Mouse (Mus musculus) liver, embryonic 15.5 days (tissue): ENCODE measurements around the gene Hist2h2ab. TPM values are rescaled to one million over a fixed set of nuclear protein-coding genes. Genes with fewer than 3 reads are reported as not detected.
A peak's percentile ranks its signal among the peaks of the same experiment; 100 is the strongest.
"Not testable (repeated sequence)": the region's sequence is repeated elsewhere in the genome, so short reads cannot be mapped to it uniquely, and the experiment has no call there.

Source experiments
- ATAC-seq: fragments of 200-750 bp; cut with Nextera tagmentation; 2 replicates; pipeline ENCODE4 v1.8.0; 2017; ENCODE audit warnings: moderate number of reproducible peaks, mild to moderate bottlenecking, moderate library complexity; ENCODE audit not compliant: insufficient read depth
- H3K27ac ChIP-seq: fragments of 300-500 bp; sonication (generic); replicated peaks from 2 replicates; pipeline ENCODE4 v1.5.1; 2015; ENCODE audit warnings: mild to moderate bottlenecking, inconsistent platforms
- H3K27me3 ChIP-seq: fragments of 300-500 bp; sonication (generic); 2 replicates; pipeline ENCODE4 v1.6.1; 2015; ENCODE audit warnings: mild to moderate bottlenecking, inconsistent platforms
- H3K36me3 ChIP-seq: fragments of 300-500 bp; sonication (generic); replicated peaks from 2 replicates; pipeline ENCODE4 v1.6.1; 2015; ENCODE audit warnings: moderate library complexity, mild to moderate bottlenecking, inconsistent platforms
- H3K4me1 ChIP-seq: fragments of 300-500 bp; sonication (generic); replicated peaks from 2 replicates; pipeline ENCODE4 v1.6.1; 2015; ENCODE audit warnings: inconsistent platforms
- H3K4me2 ChIP-seq: fragments of 300-500 bp; sonication (generic); 2 replicates; pipeline ENCODE4 v1.6.1; 2015; ENCODE audit warnings: moderate library complexity, mild to moderate bottlenecking, inconsistent platforms
- H3K4me3 ChIP-seq: fragments of 300-500 bp; sonication (generic); replicated peaks from 2 replicates; pipeline ENCODE4 v1.5.1; 2015; ENCODE audit warnings: mild to moderate bottlenecking, inconsistent platforms
- H3K9ac ChIP-seq: fragments of 300-500 bp; sonication (generic); 2 replicates; pipeline ENCODE4 v1.6.1; 2015; ENCODE audit warnings: moderate library complexity, mild to moderate bottlenecking, inconsistent platforms
- H3K9me3 ChIP-seq: fragments of 300-500 bp; sonication (generic); replicated peaks from 2 replicates; pipeline ENCODE4 v1.6.1; 2016; ENCODE audit warnings: inconsistent platforms
- WGBS: fragments of 180-500 bp; shearing (Covaris S2); methylation state at CpG from one replicate; pipeline ENCODE4 v1.1.7; 2015; ENCODE audit warnings: mixed read lengths; ENCODE audit not compliant: insufficient replicate concordance; 5-methylcytosine and 5-hydroxymethylcytosine counted together
- microRNA-seq: library from miRNA; unstranded; fragments of <30 nt; microRNA quantifications from one replicate; pipeline ENCODE4, GENCODE M21; 2016
- polyA plus RNA-seq: library from polyadenylated mRNA; unstranded; fragments of >200 nt; fragmentation: Nextera tagmentation; extraction: Ambion mirVana; gene quantifications from 2 replicates; pipeline ENCODE4 v1.2.1, GENCODE M21; 2015

The Hist2h2ab gene
- polyA plus RNA-seq, 1 experiment from 2014 or later: 0.58 TPM

GRCm38 (mm10) chr3:96263558-96264403 lies 44.1 kb downstream of the Hist2h2ab start:
- Histone ChIP-seq H3K27me3 (no peaks in the 10 kb centered on the region), H3K9ac (peak overlapping the region; percentile 70), H3K27ac (peak overlapping the region; percentile 100), H3K9me3 (no peaks in the 10 kb centered on the region), H3K4me1 (peaks cover 55% of the 10 kb centered on the region), H3K4me3 (peak overlapping the region; percentile 64), H3K36me3 (no peaks in the 10 kb centered on the region), H3K4me2 (peak overlapping the region; percentile 80)
- 5% methylated on average over 27 of the region's 27 CpGs for WGBS
- ATAC-seq: no peak

DNA sequence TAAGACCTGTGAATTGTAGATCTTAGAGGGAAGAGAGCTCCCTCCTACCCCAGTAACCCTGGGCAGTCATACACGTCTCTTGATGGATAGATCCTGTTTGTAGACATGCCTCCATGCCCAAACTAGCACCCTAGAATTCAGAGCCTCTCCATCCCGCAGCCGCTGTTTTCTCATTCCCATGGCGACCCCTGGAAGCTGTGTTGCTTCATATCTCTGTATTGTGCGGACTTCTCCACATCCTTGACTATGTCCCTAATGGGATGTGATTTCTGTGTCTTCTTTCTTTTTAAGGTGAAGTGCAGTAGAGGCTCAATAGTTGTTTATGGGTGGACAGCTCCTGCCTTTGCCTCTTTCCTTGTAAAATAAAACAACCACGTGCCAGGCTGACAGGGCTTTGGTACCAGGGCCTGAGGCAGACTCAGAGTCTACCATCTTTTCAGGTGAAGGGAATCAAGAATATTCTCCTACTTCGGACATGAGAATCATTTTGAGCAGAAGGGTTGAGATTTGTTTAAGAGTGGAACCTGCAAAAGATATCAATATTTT lies 44.8 kb downstream of the Hist2h2ab start:
- peak overlapping the region; percentile 70 for H3K9ac ChIP-seq
- peak overlapping the region; percentile 80 for H3K4me2 ChIP-seq
- peak overlapping the region; percentile 100 for H3K27ac ChIP-seq
- no peaks in the 10 kb centered on the region for H3K9me3 ChIP-seq
- no peaks in the 10 kb centered on the region for H3K36me3 ChIP-seq
- 55% methylated on average over 7 of the region's 7 CpGs for WGBS
- H3K4me1 ChIP-seq: peaks cover 55% of the 10 kb centered on the region
- no peaks in the 10 kb centered on the region for H3K27me3 ChIP-seq
- peak overlapping the region; percentile 64 for H3K4me3 ChIP-seq
- no peak for ATAC-seq

DNA sequence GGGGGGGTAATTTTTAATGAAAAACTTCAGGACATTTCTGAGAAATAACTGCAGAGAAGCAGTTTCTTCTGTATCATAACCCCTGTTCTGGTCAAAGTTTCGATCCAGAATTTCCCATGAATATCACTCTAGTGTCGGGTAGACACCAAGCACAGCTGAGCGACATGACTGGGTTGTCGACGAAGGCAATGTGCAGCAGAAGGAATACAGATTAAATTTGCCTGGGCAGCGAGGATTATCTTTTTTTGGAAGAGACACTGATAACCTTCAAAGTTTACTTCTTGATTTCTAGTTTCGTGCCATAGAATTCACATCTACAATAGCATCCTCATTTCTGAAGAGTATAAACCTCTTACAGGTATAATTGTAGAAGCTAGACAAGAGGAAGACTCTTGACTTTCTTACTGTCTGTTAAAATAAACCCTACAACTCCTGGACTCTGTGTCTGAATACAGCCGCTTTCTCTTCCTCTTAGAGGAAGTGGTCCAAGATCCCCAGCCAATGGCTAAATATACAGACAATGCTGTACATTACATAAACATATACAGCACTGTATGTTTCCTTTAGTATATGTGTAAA lies 46.6 kb downstream of the Hist2h2ab start:
- H3K27ac ChIP-seq: peak overlapping the region; percentile 75
- H3K36me3 ChIP-seq: no peaks in the 10 kb centered on the region
- peak overlapping the region; percentile 16; the same call in 1 of the 2 replicates for H3K4me2 ChIP-seq
- peaks cover 59% of the 10 kb centered on the region for H3K4me1 ChIP-seq
- H3K9me3 ChIP-seq: no peaks in the 10 kb centered on the region
- no peak for ATAC-seq
- peak overlapping the region; percentile 4 for H3K9ac ChIP-seq
- no peaks in the 10 kb centered on the region for H3K27me3 ChIP-seq
- 45% methylated on average over 8 of the region's 8 CpGs for WGBS
- H3K4me3 ChIP-seq: no peak overlapping the region

DNA sequence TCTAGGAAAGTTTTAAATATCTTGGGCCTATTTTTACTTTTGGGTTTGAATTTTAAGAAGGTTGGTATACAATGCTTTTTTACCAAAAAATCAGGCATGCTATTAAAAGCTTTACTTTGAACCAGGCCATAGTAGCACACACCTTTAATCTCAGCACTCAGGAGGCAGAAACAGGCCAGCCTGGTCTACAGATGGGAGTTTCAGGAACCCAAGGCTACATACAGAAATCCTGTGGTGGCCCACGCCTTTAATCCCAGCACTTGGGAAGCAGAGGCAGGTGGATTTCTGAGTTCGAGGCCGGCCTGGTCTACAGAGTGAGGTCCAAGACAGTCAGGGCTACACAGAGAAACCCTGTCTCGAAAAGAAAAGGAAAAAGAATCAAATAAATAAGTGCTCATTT lies 47.9 kb downstream of the Hist2h2ab start:
- Histone ChIP-seq H3K4me1 (peaks cover 46% of the 10 kb centered on the region), H3K9ac (peak overlapping the region; percentile 54; the same call in 1 of the 2 replicates), H3K27me3 (no peaks in the 10 kb centered on the region), H3K4me3 (peak overlapping the region; percentile 45), H3K9me3 (no peaks in the 10 kb centered on the region), H3K27ac (peak overlapping the region; percentile 91), H3K4me2 (peak overlapping the region; percentile 61), H3K36me3 (no peaks in the 10 kb centered on the region)
- 68% methylated on average over 4 of the region's 4 CpGs for WGBS
- ATAC-seq: no peak

GRCm38 (mm10) chr3:96268051-96268775 lies 48.5 kb downstream of the Hist2h2ab start, which contains the start of gene Hist2h3b:
Gene Hist2h3b (plus strand): TSS chr3:96268654.
- peak within 1 kb of the TSS; percentile 66 for H3K4me3 ChIP-seq
- no peaks in the 10 kb centered on the region for H3K27me3 ChIP-seq
- no peaks in the 10 kb centered on the region for H3K9me3 ChIP-seq
- 20% methylated on average over 30 of the region's 30 CpGs for WGBS
- peak within 1 kb of the TSS; percentile 100 for H3K27ac ChIP-seq
- H3K9ac ChIP-seq: peak within 1 kb of the TSS; percentile 74
- peak within 1 kb of the TSS; percentile 70 for H3K4me2 ChIP-seq
- H3K4me1 ChIP-seq: peaks cover 46% of the 10 kb centered on the region
- H3K36me3 ChIP-seq: no peaks in the 10 kb centered on the region
- peak; percentile 35 for ATAC-seq

DNA sequence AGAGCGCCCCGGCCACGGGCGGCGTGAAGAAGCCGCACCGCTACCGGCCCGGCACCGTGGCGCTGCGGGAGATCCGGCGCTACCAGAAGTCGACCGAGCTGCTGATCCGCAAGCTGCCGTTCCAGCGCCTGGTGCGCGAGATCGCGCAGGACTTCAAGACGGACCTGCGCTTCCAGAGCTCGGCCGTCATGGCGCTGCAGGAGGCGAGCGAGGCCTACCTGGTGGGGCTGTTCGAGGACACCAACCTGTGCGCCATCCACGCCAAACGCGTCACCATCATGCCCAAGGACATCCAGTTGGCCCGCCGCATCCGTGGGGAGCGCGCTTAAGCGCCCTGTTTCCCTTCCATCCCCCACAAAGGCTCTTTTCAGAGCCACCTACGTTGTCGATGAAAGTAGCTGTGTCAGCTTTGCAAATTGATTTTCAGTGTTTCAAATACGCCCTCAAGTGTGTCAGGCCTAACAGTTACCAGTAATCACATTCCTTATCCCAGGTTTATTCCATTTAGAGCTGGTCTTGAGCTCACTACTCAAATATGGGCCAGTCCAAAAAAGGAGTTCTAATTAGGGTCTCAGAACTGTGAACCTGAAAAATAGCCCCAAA lies 49.2 kb downstream of the Hist2h2ab start:
- H3K9me3 ChIP-seq, H3K36me3 ChIP-seq, H3K27me3 ChIP-seq: not testable (repeated sequence)
- peak overlapping the region; percentile 74 for H3K9ac ChIP-seq
- 0% methylated on average over 18 of the region's 44 CpGs for WGBS
- H3K4me2 ChIP-seq: peak overlapping the region; percentile 70
- peak overlapping the region; percentile 100 for H3K27ac ChIP-seq
- H3K4me1 ChIP-seq: peaks cover 50% of the 10 kb centered on the region
- peak; percentile 43 for ATAC-seq
- peak overlapping the region; percentile 66 for H3K4me3 ChIP-seq

Small RNA genes within 50 kb of the gene (microRNA-seq; reads per million reads assigned to microRNA genes)
- gene Gm44492 (not detected), gene Gm47311 (not detected), gene Gm47313 (not detected)

Other genes with a start within 250 kb of the Hist2h2ab start
- gene Plekho1, start 223.9 kb upstream of the Hist2h2ab start, polyA plus RNA-seq: 5.9 and 6.6 TPM in 2 replicates
- gene Vps45, start 161.4 kb upstream of the Hist2h2ab start, polyA plus RNA-seq: 12.6 and 14.1 TPM in 2 replicates
- 10.3 and 12.0 TPM in 2 replicates for gene Otud7b, start 115.3 kb upstream of the Hist2h2ab start, polyA plus RNA-seq
- 2.3 and 3.7 TPM in 2 replicates for gene Mtmr11, start 57.9 kb upstream of the Hist2h2ab start, polyA plus RNA-seq
- 73.7 and 76.6 TPM in 2 replicates for gene Sf3b4, start 47.5 kb upstream of the Hist2h2ab start, polyA plus RNA-seq
- 0.23 and 0.26 TPM in 2 replicates for gene Sv2a, start 38.7 kb upstream of the Hist2h2ab start, polyA plus RNA-seq
- 32.1 and 34.6 TPM in 2 replicates for gene Bola1, start 156 bp upstream of the Hist2h2ab start, polyA plus RNA-seq
- 16.1 and 18.0 TPM in 2 replicates for gene Hist2h2ac, start 1.0 kb downstream of the Hist2h2ab start, polyA plus RNA-seq
- gene Hist2h2be, start 1.3 kb downstream of the Hist2h2ab start, polyA plus RNA-seq: 6.5 and 7.7 TPM in 2 replicates
- 10.8 and 13.6 TPM in 2 replicates for gene Hist2h3c2, start 19.3 kb downstream of the Hist2h2ab start, polyA plus RNA-seq
- gene Hist2h2aa2, start 20.4 kb downstream of the Hist2h2ab start, polyA plus RNA-seq: 54.8 and 64.9 TPM in 2 replicates
- 31.3 and 45.2 TPM in 2 replicates for gene Hist2h2aa1, start 25.6 kb downstream of the Hist2h2ab start, polyA plus RNA-seq
- 2.5 and 3.2 TPM in 2 replicates for gene Hist2h3c1, start 26.8 kb downstream of the Hist2h2ab start, polyA plus RNA-seq
- gene Hist2h4, start 43.4 kb downstream of the Hist2h2ab start, polyA plus RNA-seq: 29.3 and 32.9 TPM in 2 replicates
- gene Hist2h3b, start 48.8 kb downstream of the Hist2h2ab start, polyA plus RNA-seq: 78.7 and 99.7 TPM in 2 replicates
- gene Hist2h2bb, start 49.9 kb downstream of the Hist2h2ab start, polyA plus RNA-seq: 19.4 and 24.6 TPM in 2 replicates
- 4.4 and 4.7 TPM in 2 replicates for gene Fcgr1, start 74.1 kb downstream of the Hist2h2ab start, polyA plus RNA-seq
- not detected in 2 replicates for gene BC107364, start 232.4 kb downstream of the Hist2h2ab start, polyA plus RNA-seq